Mouse (Mus musculus) stomach, embryonic 14.5 days (tissue): ENCODE results near the gene Ttc17. TPM values are rescaled to one million over a fixed set of nuclear protein-coding genes. Genes with fewer than 3 reads are reported as not detected.

ENCODE experiments used
- ATAC-seq: fragments of 200-750 bp; cut with Nextera tagmentation; 2 replicates; pipeline ENCODE4 v1.8.0; 2017; ENCODE audit warnings: low read depth, moderate TSS enrichment; ENCODE audit not compliant: insufficient number of reproducible peaks, insufficient read depth, low FRiP score
- H3K27ac ChIP-seq: fragments of 300-500 bp; sonication (generic); 2 replicates; pipeline ENCODE4 v1.5.1; 2014; ENCODE audit warnings: mild to moderate bottlenecking, low read length, moderate library complexity, mixed read lengths
- H3K27me3 ChIP-seq: fragments of 300-500 bp; sonication (generic); 2 replicates; pipeline ENCODE4 v1.6.1; 2014; ENCODE audit warnings: low read length, control low read depth, mixed read lengths; ENCODE audit not compliant: control insufficient read depth, insufficient read depth
- H3K36me3 ChIP-seq: fragments of 300-500 bp; sonication (generic); 2 replicates; pipeline ENCODE4 v1.6.1; 2014; ENCODE audit warnings: mild to moderate bottlenecking, control low read depth, low read length, moderate library complexity, mixed read lengths; ENCODE audit not compliant: control insufficient read depth, insufficient read depth
- H3K4me1 ChIP-seq: fragments of 300-500 bp; sonication (generic); 2 replicates; pipeline ENCODE4 v1.6.1; 2014; ENCODE audit warnings: low read length, control low read depth, mixed read lengths; ENCODE audit not compliant: control insufficient read depth, insufficient read depth
- H3K4me2 ChIP-seq: fragments of 300-500 bp; sonication (generic); replicated peaks from 2 replicates; pipeline ENCODE4 v1.6.1; 2014; ENCODE audit warnings: low read depth, low read length, control low read depth
- H3K4me3 ChIP-seq: fragments of 300-500 bp; sonication (generic); 2 replicates; pipeline ENCODE4 v1.5.1; 2014; ENCODE audit warnings: low read depth, low read length, control low read depth
- H3K9ac ChIP-seq: fragments of 300-500 bp; sonication (generic); replicated peaks from 2 replicates; pipeline ENCODE4 v1.6.1; 2014; ENCODE audit warnings: low read depth, mild to moderate bottlenecking, control low read depth, low read length, moderate library complexity, mixed read lengths
- H3K9me3 ChIP-seq: fragments of 300-500 bp; sonication (generic); 2 replicates; pipeline ENCODE4 v1.6.1; 2016; ENCODE audit warnings: low read depth, low read length, control low read depth; ENCODE audit not compliant: control insufficient read depth
- WGBS: fragments of 180-500 bp; shearing (Covaris S2); extraction: QIAGEN DNeasy Blood & Tissue Kit; methylation state at CpG from one replicate; pipeline ENCODE4 v1.1.7; 2014; 5-methylcytosine and 5-hydroxymethylcytosine counted together
- polyA plus RNA-seq: library from polyadenylated mRNA; unstranded; fragments of >200 nt; fragmentation: Nextera tagmentation; extraction: Ambion mirVana; gene quantifications from 2 replicates; pipeline ENCODE4 v1.2.1, GENCODE M21; 2014

The Ttc17 gene
- polyA plus RNA-seq, 1 experiment from 2014 or later, result 18.8 TPM

DNA sequence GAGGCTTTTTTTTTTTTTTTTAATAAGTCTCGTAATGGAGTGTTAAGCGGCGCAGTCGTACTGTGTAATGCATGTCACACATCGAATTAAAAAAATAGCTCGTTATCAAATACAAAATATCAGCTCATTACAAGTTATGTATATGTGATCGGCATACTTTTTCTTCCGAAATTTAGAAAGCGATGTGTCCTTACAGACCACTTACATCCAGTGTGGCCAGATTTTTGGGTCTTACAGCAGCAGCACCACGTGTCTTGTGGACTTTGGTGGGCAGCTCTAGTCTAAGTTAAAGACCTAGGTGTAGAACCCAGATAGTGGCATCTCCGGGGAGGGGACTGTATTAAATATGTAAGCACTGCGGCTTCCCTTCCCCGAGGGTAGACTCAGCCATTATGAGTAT is 532 bp upstream of the Ttc17 start:
- no peaks in the 10 kb centered on the region for H3K9me3 ChIP-seq
- H3K4me2 ChIP-seq, result peak overlapping the region; percentile 62
- peak overlapping the region; percentile 89; the same call in 1 of the 2 replicates for H3K27ac ChIP-seq
- H3K27me3 ChIP-seq, result no peaks in the 10 kb centered on the region
- WGBS, result 1% methylated on average over 13 of the region's 13 CpGs
- peak overlapping the region; percentile 82 for H3K9ac ChIP-seq
- H3K36me3 ChIP-seq, result peaks cover 13% of the 10 kb centered on the region; the same call in 1 of the 2 replicates
- H3K4me3 ChIP-seq, result peak overlapping the region; percentile 91
- no peak for ATAC-seq
- peaks cover 12% of the 10 kb centered on the region; the same call in 1 of the 2 replicates for H3K4me1 ChIP-seq

DNA sequence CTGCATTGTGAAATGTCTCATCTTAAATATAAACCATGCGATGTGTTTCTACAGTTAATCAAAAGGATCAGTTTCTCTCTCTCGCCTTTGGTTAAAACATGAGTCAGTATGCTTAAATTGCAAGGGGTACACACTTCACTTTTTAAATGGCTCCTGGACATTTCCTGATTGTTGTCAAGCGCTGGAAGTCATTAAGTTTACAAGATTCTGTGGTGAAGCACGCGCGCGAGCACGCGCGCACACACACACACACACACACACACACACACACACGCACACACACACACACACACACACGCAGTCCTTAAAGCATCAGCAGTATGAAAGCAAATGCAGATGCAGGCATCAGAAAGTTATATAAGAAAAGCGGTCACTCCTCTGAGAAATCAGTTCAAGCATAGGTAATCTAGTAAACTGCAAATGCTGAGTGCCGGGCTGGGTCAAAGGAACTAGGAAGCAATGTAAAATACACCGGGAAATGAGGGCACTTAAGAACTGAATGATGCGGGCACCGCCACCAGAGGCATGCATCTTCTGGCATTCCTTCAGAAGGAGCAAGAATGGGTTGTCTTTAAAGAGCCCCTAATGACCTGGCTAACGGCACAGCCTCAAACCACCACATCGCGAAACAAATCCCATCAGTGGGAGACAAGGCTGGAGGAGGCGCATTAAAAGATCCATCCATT is 949 bp downstream of the Ttc17 start:
- Histone ChIP-seq H3K4me1 (peaks cover 12% of the 10 kb centered on the region; the same call in 1 of the 2 replicates), H3K27me3 (no peaks in the 10 kb centered on the region), H3K36me3 (peaks cover 2% of the 10 kb centered on the region; the same call in 1 of the 2 replicates), H3K4me2 (peak overlapping the region; percentile 65), H3K4me3 (peak overlapping the region; percentile 91), H3K9me3 (no peaks in the 10 kb centered on the region), H3K27ac (no peak overlapping the region), H3K9ac (peak overlapping the region; percentile 82)
- no peak for ATAC-seq
- WGBS, result 10% methylated on average over 21 of the region's 21 CpGs

DNA sequence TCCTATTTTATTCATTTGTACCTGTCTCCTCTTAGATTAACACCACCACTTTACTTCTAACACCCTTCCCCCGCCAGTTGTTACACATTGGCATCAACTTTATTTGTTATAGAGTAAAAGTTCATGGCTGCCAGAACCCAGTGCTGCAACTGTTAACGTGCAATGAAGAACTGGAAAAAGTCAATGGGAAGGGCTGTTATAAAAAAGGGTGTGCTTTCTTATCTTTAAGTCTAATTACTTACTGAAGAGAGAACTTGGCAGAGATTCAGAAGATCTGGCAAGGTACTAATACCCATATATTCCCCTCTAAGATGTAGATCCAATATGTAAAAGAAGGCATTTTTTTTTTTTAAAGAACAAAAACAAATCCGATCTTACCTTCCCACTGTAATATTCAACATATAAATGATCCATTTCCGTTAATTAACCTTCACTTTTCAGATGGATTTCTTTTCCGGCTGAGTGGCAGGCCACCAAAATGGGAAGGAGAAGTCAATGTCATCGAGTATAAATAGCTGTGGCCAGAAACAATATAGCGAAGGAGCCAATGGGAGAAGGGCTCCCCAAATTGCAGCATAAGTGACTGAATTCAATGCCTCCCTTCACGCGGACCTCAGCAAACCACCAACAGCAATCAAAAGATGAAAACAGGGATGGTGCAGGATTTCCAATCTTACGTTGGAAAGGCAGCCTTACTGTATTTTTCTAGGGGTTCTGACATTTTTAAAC is 1.8 kb downstream of the Ttc17 start:
- ATAC-seq, result no peak
- 73% methylated on average over 10 of the region's 10 CpGs for WGBS
- Histone ChIP-seq H3K27ac (no peak overlapping the region), H3K36me3 (no peaks in the 10 kb centered on the region), H3K9ac (no peak overlapping the region), H3K27me3 (no peaks in the 10 kb centered on the region), H3K4me1 (peaks cover 12% of the 10 kb centered on the region; the same call in 1 of the 2 replicates), H3K4me3 (peak overlapping the region; percentile 91; the same call in 1 of the 2 replicates), H3K9me3 (no peaks in the 10 kb centered on the region), H3K4me2 (no peak overlapping the region)

DNA sequence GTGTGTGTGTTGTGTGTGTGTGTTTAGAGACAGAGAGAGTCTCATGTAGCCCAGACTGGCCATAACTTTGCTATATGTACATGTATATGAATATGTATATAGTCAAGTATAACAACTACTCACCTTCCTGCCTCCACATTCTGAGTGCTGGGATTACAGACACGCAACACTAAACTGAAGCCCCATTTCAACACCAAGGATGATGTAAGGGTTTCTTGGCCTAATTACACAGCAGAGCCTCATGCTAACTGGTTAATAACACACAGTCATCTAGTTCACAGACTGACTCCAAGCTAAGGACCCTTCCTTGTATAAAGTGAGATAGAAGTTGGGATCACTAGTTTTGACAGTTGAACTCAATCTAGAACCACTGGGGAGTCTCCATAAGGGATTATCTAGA is 3.9 kb downstream of the Ttc17 start:
- 86% methylated on average over 1 of the region's 1 CpGs for WGBS
- no peak for ATAC-seq
- Histone ChIP-seq H3K9me3 (no peaks in the 10 kb centered on the region), H3K27me3 (no peaks in the 10 kb centered on the region), H3K4me2 (no peak overlapping the region), H3K27ac (no peak overlapping the region), H3K4me3 (no peak overlapping the region), H3K4me1 (peaks cover 10% of the 10 kb centered on the region; the same call in 1 of the 2 replicates), H3K36me3 (no peaks in the 10 kb centered on the region), H3K9ac (no peak overlapping the region)

DNA sequence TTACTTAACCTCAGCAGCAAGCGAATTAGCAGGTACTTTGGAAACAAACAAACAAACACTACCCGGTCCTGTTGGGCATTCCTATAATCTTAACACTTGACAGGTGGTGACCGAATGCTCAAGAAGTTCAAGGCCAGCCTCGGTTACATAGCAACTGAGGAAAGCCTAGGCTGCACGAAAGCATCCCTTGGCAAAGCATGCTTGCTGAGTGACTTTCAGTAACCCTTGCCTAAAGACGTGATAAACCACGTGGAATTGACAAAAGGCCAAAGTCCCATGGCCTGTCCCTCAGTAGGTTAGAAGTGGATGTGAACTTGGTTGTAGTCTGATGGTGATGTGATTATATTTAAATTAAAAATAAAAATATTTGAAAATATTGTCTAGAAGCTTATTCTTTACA is 4.4 kb downstream of the Ttc17 start:
- H3K9ac ChIP-seq, result no peak overlapping the region
- H3K9me3 ChIP-seq, result no peaks in the 10 kb centered on the region
- H3K4me1 ChIP-seq, result 0 out of 2 replicates have a peak, but pooled peaks cover 7% of the 10 kb centered on the region
- H3K4me3 ChIP-seq, result no peak overlapping the region
- 81% methylated on average over 7 of the region's 7 CpGs for WGBS
- H3K27me3 ChIP-seq, result no peaks in the 10 kb centered on the region
- no peak for ATAC-seq
- no peak overlapping the region for H3K27ac ChIP-seq
- H3K36me3 ChIP-seq, result no peaks in the 10 kb centered on the region
- no peak overlapping the region for H3K4me2 ChIP-seq

DNA sequence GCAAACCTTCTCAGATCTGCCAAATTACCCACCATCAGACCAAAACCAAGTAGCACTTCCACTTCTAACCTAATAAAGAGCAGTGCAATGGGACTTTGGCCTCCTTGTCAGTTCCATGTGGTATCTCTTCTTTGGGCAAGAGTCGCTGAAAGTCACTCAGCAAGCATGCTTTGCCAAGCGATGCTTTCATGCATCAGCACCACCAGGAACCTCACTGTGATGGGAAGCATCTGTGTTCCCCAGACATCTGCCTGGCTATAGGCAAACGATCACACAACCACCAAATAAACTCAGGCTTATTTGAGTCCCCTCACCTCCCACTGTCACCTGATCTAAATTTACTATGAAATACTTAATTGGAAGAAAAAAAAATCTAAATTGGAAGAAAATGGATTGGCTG is 5.5 kb downstream of the Ttc17 start:
- ATAC-seq, result no peak
- no peak overlapping the region for H3K9ac ChIP-seq

DNA sequence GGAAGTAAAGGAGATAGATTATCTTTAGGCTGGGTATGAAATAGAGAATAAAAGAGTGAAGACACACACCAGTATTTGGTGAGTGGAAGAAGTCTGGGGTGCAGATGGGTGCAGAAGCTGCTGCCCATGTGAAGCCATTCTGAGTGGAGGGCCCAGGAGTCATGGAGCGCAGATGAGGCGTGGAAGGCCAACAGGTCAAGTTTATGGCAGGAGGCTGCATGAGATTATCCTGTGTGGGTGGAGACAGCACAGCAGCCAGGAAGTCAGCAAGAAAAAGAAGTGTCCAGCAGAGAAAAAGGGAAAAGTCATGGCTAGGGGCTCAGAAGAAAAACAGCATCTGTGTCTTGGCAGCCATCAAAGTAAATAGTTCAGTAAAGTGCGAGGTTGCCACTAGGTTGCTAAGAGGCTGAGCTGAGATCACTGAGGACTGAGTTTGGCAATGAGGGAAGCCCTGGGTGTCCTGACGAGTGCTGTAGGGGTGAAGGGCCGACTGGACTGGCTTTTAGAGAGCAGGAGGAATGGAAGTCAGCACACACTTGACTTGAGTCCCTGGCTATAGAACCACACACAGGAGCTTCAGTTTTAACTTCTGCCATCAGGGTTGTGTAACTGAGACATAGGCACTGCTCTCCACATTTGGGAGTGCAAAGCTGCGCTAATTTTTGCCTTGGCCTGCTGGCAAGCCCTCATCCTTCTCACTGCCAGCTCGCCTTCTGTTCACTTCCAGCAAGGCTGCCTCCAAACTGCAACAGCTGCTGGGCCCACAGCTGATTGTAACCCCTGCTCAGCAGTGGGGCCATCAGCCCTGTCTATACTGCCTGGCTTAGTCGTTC is 8.1 kb downstream of the Ttc17 start:
- no peak for ATAC-seq
- no peak overlapping the region for H3K4me2 ChIP-seq
- H3K4me3 ChIP-seq, result no peak overlapping the region
- 0 out of 2 replicates have a peak, but pooled peaks cover 4% of the 10 kb centered on the region for H3K4me1 ChIP-seq
- H3K36me3 ChIP-seq, result no peaks in the 10 kb centered on the region
- no peaks in the 10 kb centered on the region for H3K27me3 ChIP-seq
- no peak overlapping the region for H3K9ac ChIP-seq
- 64% methylated on average over 8 of the region's 8 CpGs for WGBS
- H3K27ac ChIP-seq, result no peak overlapping the region
- no peaks in the 10 kb centered on the region for H3K9me3 ChIP-seq

More for the DNA sequence above, 5.5 kb downstream of the Ttc17 start:
- no peaks in the 10 kb centered on the region for H3K36me3 ChIP-seq
- H3K27me3 ChIP-seq, result no peaks in the 10 kb centered on the region
- H3K27ac ChIP-seq, result no peak overlapping the region
- WGBS, result 80% methylated on average over 3 of the region's 3 CpGs
- H3K4me1 ChIP-seq, result 0 out of 2 replicates have a peak, but pooled peaks cover 7% of the 10 kb centered on the region
- no peak overlapping the region for H3K4me3 ChIP-seq
- H3K4me2 ChIP-seq, result no peak overlapping the region
- H3K9me3 ChIP-seq, result no peaks in the 10 kb centered on the region

DNA sequence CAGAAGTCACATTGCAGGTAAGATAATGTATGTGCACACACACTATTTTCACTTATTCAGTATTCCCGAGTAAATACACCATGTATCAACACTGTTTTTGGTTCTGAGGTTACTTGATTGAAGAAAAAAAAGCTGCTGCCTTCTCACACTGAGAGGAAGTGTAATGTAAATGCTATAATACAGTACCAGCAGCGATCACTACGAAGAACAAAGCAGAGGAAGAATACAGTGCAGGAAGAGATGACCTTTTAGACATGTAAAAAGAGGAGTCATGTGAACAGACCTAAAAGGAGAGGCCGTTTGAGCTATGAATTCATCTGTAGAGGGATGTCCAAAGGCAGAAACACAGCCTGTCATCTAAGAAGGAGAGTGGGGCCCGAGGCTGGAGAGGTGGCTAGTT is 9.0 kb downstream of the Ttc17 start:
- no peak for ATAC-seq
- Histone ChIP-seq H3K27ac (no peak overlapping the region), H3K9ac (no peak overlapping the region), H3K27me3 (no peaks in the 10 kb centered on the region), H3K4me3 (no peak overlapping the region), H3K36me3 (no peaks in the 10 kb centered on the region), H3K9me3 (no peaks in the 10 kb centered on the region), H3K4me2 (no peak overlapping the region), H3K4me1 (0 out of 2 replicates have a peak, but pooled peaks cover 4% of the 10 kb centered on the region)
- 83% methylated on average over 5 of the region's 5 CpGs for WGBS
